In genomic region chr11:87703654-87704053, GRCm38 (mm10) we compare ENCODE assay signal across 25 mouse cellular contexts. TPM values are rescaled to one million over a fixed set of nuclear protein-coding genes. Genes with fewer than 3 reads are reported as not detected.
A peak's percentile ranks its signal among the peaks of the same experiment; 100 is the strongest.
DNase-seq lines count a peak whose midpoint lies in the region; ATAC-seq and TF ChIP-seq lines count a peak whose summit lies in the region.
"Had no signal": no experiment of that assay in that cellular context is flagged by ENCODE, and none has a peak within 500 bp of the region (broad histone marks: within the 10 kb centered on the region; RNA-seq: fewer than 3 reads in every experiment).

No protein-coding gene starts in this region.

- WGBS in intestine, embryonic 15.5 days, result 78% methylated on average over 5 of the region's 5 CpGs
- 39% methylated on average over 5 of the region's 5 CpGs for WGBS in liver, embryonic 14.5 days (ENCODE audit: insufficient replicate concordance)
- 93% methylated on average over 5 of the region's 5 CpGs for WGBS in kidney, embryonic 14.5 days

- peak overlapping the region; percentile 62; the same call in 1 of the 2 replicates for H3K27ac ChIP-seq in intestine, embryonic 15.5 days
- peak overlapping the region; percentile 7 for H3K27ac ChIP-seq in liver, embryonic 14.5 days
- H3K27ac ChIP-seq in kidney, embryonic 14.5 days (ENCODE audit: low read depth, low read length), result no peak overlapping the region
- H3K27ac ChIP-seq: embryonic facial prominence, embryonic 12.5 days; forebrain, embryonic 12.5 days; gastrocnemius, adult 2 months; heart, embryonic 15.5 days; hindbrain, embryonic 13.5 days; left cerebral cortex, adult 2 months; limb, embryonic 15.5 days; midbrain, embryonic 15.5 days; neural tube, embryonic 13.5 days had no signal

- ATAC-seq in megakaryocyte, adult 5-6 weeks (ENCODE audit: poor library complexity, severe bottlenecking), result no peak
- ATAC-seq in intestine, embryonic 15.5 days, result no peak
- ATAC-seq in liver, embryonic 14.5 days (ENCODE audit: insufficient read depth), result peak; percentile 76
- ATAC-seq in kidney, embryonic 14.5 days (ENCODE audit: low FRiP score, low TSS enrichment), result no peak
- ATAC-seq: lung, postnatal 0 days; midbrain, embryonic 15.5 days had no signal

- H3K9me3 ChIP-seq in megakaryocyte, embryonic 14.5 days, result no peaks in the 10 kb centered on the region
- H3K9me3 ChIP-seq in intestine, embryonic 15.5 days, result no peaks in the 10 kb centered on the region
- no peaks in the 10 kb centered on the region for H3K9me3 ChIP-seq in liver, embryonic 14.5 days (ENCODE audit: control insufficient read depth, low read length)
- H3K9me3 ChIP-seq in kidney, embryonic 14.5 days (ENCODE audit: control insufficient read depth, low read length), result no peaks in the 10 kb centered on the region
- H3K9me3 ChIP-seq: embryonic facial prominence, embryonic 12.5 days; forebrain, embryonic 12.5 days; heart, embryonic 15.5 days; hindbrain, embryonic 13.5 days; limb, embryonic 15.5 days; midbrain, embryonic 15.5 days; neural tube, embryonic 13.5 days had no signal

- no peak overlapping the region for H3K9ac ChIP-seq in intestine, embryonic 15.5 days
- H3K9ac ChIP-seq in liver, embryonic 14.5 days (replicated peaks), result peak overlapping the region; percentile 7
- H3K9ac ChIP-seq in kidney, embryonic 14.5 days (ENCODE audit: low read depth, low read length), result no peak overlapping the region
- H3K9ac ChIP-seq: embryonic facial prominence, embryonic 12.5 days; forebrain, embryonic 12.5 days; heart, embryonic 15.5 days; hindbrain, embryonic 13.5 days; limb, embryonic 15.5 days; midbrain, embryonic 15.5 days; neural tube, embryonic 13.5 days had no signal

- peaks cover 28% of the 10 kb centered on the region for H3K36me3 ChIP-seq in megakaryocyte, embryonic 14.5 days (replicated peaks; ENCODE audit: low read length)
- no peaks in the 10 kb centered on the region for H3K36me3 ChIP-seq in intestine, embryonic 15.5 days
- H3K36me3 ChIP-seq in liver, embryonic 14.5 days (replicated peaks; ENCODE audit: control insufficient read depth, insufficient read depth, low read depth), result no peaks in the 10 kb centered on the region
- H3K36me3 ChIP-seq in kidney, embryonic 14.5 days (ENCODE audit: control insufficient read depth, insufficient read depth, low read length), result no peaks in the 10 kb centered on the region
- H3K36me3 ChIP-seq: embryonic facial prominence, embryonic 12.5 days; forebrain, embryonic 12.5 days; heart, embryonic 15.5 days; hindbrain, embryonic 13.5 days; limb, embryonic 15.5 days; midbrain, embryonic 15.5 days; neural tube, embryonic 13.5 days had no signal

- TF ChIP-seq CTCF in liver, embryonic 14.5 days (IDR thresholded peaks at IDR 0.05; ENCODE audit: low read depth), result no peak

- DNase-seq in liver, embryonic 14.5 days (ENCODE audit: low read depth in 3 of 3, low spot score in 3 of 3), result peak in 2 of 3 experiments; percentile 45 to 49
- no peak for DNase-seq in kidney, adult 8-10 months
- no peak for DNase-seq in testis, postnatal 10 days (ENCODE audit: low spot score)
- DNase-seq: adrenal gland, postnatal 36 days; cerebellum, adult 18-20 months; cerebellum, postnatal 25 days; gastrocnemius, adult 2 months; heart, postnatal 36 days; layer of hippocampus, adult 9-11 months; thymus, adult 2 months; thymus, postnatal 4 days had no signal

- peak; percentile 74 for TF ChIP-seq EP300 in liver, embryonic 14.5 days (IDR thresholded peaks at IDR 0.05; ENCODE audit: low read depth)

- H3K27me3 ChIP-seq in megakaryocyte, embryonic 14.5 days (replicated peaks), result no peaks in the 10 kb centered on the region
- no peaks in the 10 kb centered on the region for H3K27me3 ChIP-seq in intestine, embryonic 15.5 days (replicated peaks)
- no peaks in the 10 kb centered on the region for H3K27me3 ChIP-seq in liver, embryonic 14.5 days (ENCODE audit: control insufficient read depth, insufficient read depth, low read length)
- no peaks in the 10 kb centered on the region for H3K27me3 ChIP-seq in kidney, embryonic 14.5 days (ENCODE audit: control insufficient read depth, insufficient read depth, low read length)
- H3K27me3 ChIP-seq: embryonic facial prominence, embryonic 12.5 days; heart, embryonic 15.5 days; limb, embryonic 15.5 days; midbrain, embryonic 15.5 days had no signal

- peaks cover 80% of the 10 kb centered on the region for H3K4me1 ChIP-seq in megakaryocyte, embryonic 14.5 days
- H3K4me1 ChIP-seq in intestine, embryonic 15.5 days (replicated peaks), result peaks cover 24% of the 10 kb centered on the region; the same call in 1 of the 2 replicates
- H3K4me1 ChIP-seq in liver, embryonic 14.5 days (replicated peaks; ENCODE audit: control insufficient read depth in 2 of 2, insufficient read depth in 2 of 2, low read length in 1 of 2), result peaks cover 58 to 64% of the 10 kb centered on the region in 2 experiments
- H3K4me1 ChIP-seq in kidney, embryonic 14.5 days (ENCODE audit: control insufficient read depth, insufficient read depth, low read length), result no peaks in the 10 kb centered on the region
- H3K4me1 ChIP-seq: embryonic facial prominence, embryonic 12.5 days; heart, embryonic 15.5 days; hindbrain, embryonic 13.5 days; midbrain, embryonic 15.5 days; neural tube, embryonic 13.5 days had no signal

- peak overlapping the region; percentile 18 for H3K4me3 ChIP-seq in megakaryocyte, embryonic 14.5 days (replicated peaks)
- no peak overlapping the region for H3K4me3 ChIP-seq in intestine, embryonic 15.5 days (replicated peaks)
- no peak overlapping the region for H3K4me3 ChIP-seq in liver, embryonic 14.5 days (ENCODE audit: insufficient read depth in 1 of 2, low read depth in 2 of 2, low read length in 2 of 2)
- H3K4me3 ChIP-seq in kidney, embryonic 14.5 days (ENCODE audit: low read length), result no peak overlapping the region
- H3K4me3 ChIP-seq: embryonic facial prominence, embryonic 12.5 days; forebrain, embryonic 12.5 days; gastrocnemius, adult 2 months; heart, embryonic 15.5 days; hindbrain, embryonic 13.5 days; left cerebral cortex, adult 2 months; limb, embryonic 15.5 days; midbrain, embryonic 15.5 days; myocyte; neural tube, embryonic 13.5 days had no signal

- H3K4me2 ChIP-seq in intestine, embryonic 15.5 days (replicated peaks), result peak overlapping the region; percentile 43
- peak overlapping the region; percentile 50 for H3K4me2 ChIP-seq in liver, embryonic 14.5 days (ENCODE audit: low read depth)
- no peak overlapping the region for H3K4me2 ChIP-seq in kidney, embryonic 14.5 days (replicated peaks; ENCODE audit: low read depth, low read length)
- H3K4me2 ChIP-seq: embryonic facial prominence, embryonic 12.5 days; forebrain, embryonic 12.5 days; heart, embryonic 15.5 days; hindbrain, embryonic 13.5 days; limb, embryonic 15.5 days; midbrain, embryonic 15.5 days; neural tube, embryonic 13.5 days had no signal

RNA-seq across cellular contexts. Expression of gene Supt4a, which starts 33.7 kb away (rescaled TPM):
- 5.6 and 15.5 TPM in 2 replicates for polyA plus RNA-seq in megakaryocyte, embryonic 14.5 days (2012; ENCODE audit: insufficient read depth, low replicate concordance)
- 200 and 205 TPM in 2 replicates for total RNA-seq in megakaryocyte, adult 5-6 weeks (2015)
- 58.9 and 59.0 TPM in 2 replicates for total RNA-seq in megakaryocyte, adult 5-6 weeks (2017)
- polyA plus RNA-seq in intestine, embryonic 15.5 days (2015; fragmentation: Nextera tagmentation; extraction: Ambion mirVana), result 117 and 121 TPM in 2 replicates
- 111 TPM in 2 replicates for polyA plus RNA-seq in liver, embryonic 14.5 days (2012; rRNA removed)
- 211 and 214 TPM in 2 replicates for polyA plus RNA-seq in liver, embryonic 14.5 days (2014; fragmentation: Nextera tagmentation; extraction: Ambion mirVana)
- 188 and 200 TPM in 2 replicates for polyA plus RNA-seq in kidney, embryonic 14.5 days (2014; fragmentation: Nextera tagmentation; extraction: Ambion mirVana)

RNA-seq across cellular contexts. Expression of gene Rnf43, which starts 41.1 kb away (rescaled TPM):
- 1.0 and 2.7 TPM in 2 replicates for polyA plus RNA-seq in megakaryocyte, embryonic 14.5 days (2012; ENCODE audit: insufficient read depth, low replicate concordance)
- 3.3 and 4.0 TPM in 2 replicates for total RNA-seq in megakaryocyte, adult 5-6 weeks (2015)
- 3.4 and 8.6 TPM in 2 replicates for total RNA-seq in megakaryocyte, adult 5-6 weeks (2017)
- polyA plus RNA-seq in intestine, embryonic 15.5 days (2015; fragmentation: Nextera tagmentation; extraction: Ambion mirVana), result 14.1 and 14.7 TPM in 2 replicates
- polyA plus RNA-seq in liver, embryonic 14.5 days (2012; rRNA removed), result 3.5 and 4.2 TPM in 2 replicates
- 4.5 and 5.0 TPM in 2 replicates for polyA plus RNA-seq in liver, embryonic 14.5 days (2014; fragmentation: Nextera tagmentation; extraction: Ambion mirVana)
- polyA plus RNA-seq in kidney, embryonic 14.5 days (2014; fragmentation: Nextera tagmentation; extraction: Ambion mirVana), result 5.9 and 10.4 TPM in 2 replicates
- polyA plus RNA-seq: myocyte had no signal

RNA-seq across cellular contexts. Expression of gene Tspoap1, which starts 56.7 kb away (rescaled TPM):
- polyA plus RNA-seq in megakaryocyte, embryonic 14.5 days (2012; ENCODE audit: insufficient read depth, low replicate concordance), result 12.9 and 13.9 TPM in 2 replicates
- total RNA-seq in megakaryocyte, adult 5-6 weeks (2015), result 5.4 and 8.0 TPM in 2 replicates
- total RNA-seq in megakaryocyte, adult 5-6 weeks (2017), result 6.1 and 8.6 TPM in 2 replicates
- polyA plus RNA-seq in intestine, embryonic 15.5 days (2015; fragmentation: Nextera tagmentation; extraction: Ambion mirVana), result 0.96 and 1.5 TPM in 2 replicates
- polyA plus RNA-seq in liver, embryonic 14.5 days (2012; rRNA removed), result 5.4 and 5.5 TPM in 2 replicates
- 1.1 and 2.4 TPM in 2 replicates for polyA plus RNA-seq in liver, embryonic 14.5 days (2014; fragmentation: Nextera tagmentation; extraction: Ambion mirVana)
- polyA plus RNA-seq in kidney, embryonic 14.5 days (2014; fragmentation: Nextera tagmentation; extraction: Ambion mirVana), result 3.0 and 4.2 TPM in 2 replicates
- total RNA-seq: gastrocnemius, adult 2 months had no signal

Comparison
In these comparisons a context has a peak if more than half of its experiments do, and no peak if none do; other contexts are left out.
1. DNase-seq: peak in liver, embryonic 14.5 days (2 of 3); none in kidney, adult 8-10 months (0 of 2) and testis, postnatal 10 days (single experiment).